Mouse (Mus musculus) adipose tissue, adult 10 weeks (tissue): ENCODE data around the gene Col6a6. TPM values are rescaled to one million over a fixed set of nuclear protein-coding genes. Genes with fewer than 3 reads are reported as not detected.

Source experiments
- polyA plus RNA-seq: library from polyadenylated mRNA; stranded (reverse); fragments of 350-450 nt; fragmentation: Illumina TruSeq; extraction: RNeasy Lipid Tissue Mini Kit (QIAGEN cat#74804); gene quantifications from one replicate; pipeline ENCODE4 v1.2.3, GENCODE M21; 2014; ENCODE audit warnings: low read depth, low replicate concordance

The Col6a6 gene
- 5.1 TPM for polyA plus RNA-seq

GRCm38 (mm10) chr9:105827791-105828385, at the start of gene Col6a6:
Gene Col6a6, minus strand, starts transcription at chr9:105828160.

GRCm38 (mm10) chr9:105642460-105643371, 185.2 kb downstream of the Col6a6 start, which contains the start of gene Pik3r4:
Gene Pik3r4, plus strand, starts transcription at chr9:105642978.

Other genes starting within 250 kb of the Col6a6 start
- 22.1 TPM for gene Pik3r4, start 185.2 kb downstream of the Col6a6 start, polyA plus RNA-seq
- 63.1 TPM for gene Col6a5, start 132.5 kb upstream of the Col6a6 start, polyA plus RNA-seq